Mouse (Mus musculus) myocyte (in vitro differentiated cells): ENCODE results near the gene Mettl18. TPM values are rescaled to one million over a fixed set of nuclear protein-coding genes. Genes with fewer than 3 reads are reported as not detected.

Source experiments
- H3K27me3 ChIP-seq: one replicate; pipeline ENCODE4 v1.6.1; 2011; ENCODE audit not compliant: control insufficient read depth, insufficient read depth, insufficient read length
- H3K36me3 ChIP-seq: one replicate; pipeline ENCODE4 v1.6.1; 2011; ENCODE audit not compliant: control insufficient read depth, insufficient read depth
- H3K4me2 ChIP-seq: one replicate; pipeline ENCODE4 v1.6.1; 2011; ENCODE audit warnings: low read depth, control low read depth
- H3K4me3 ChIP-seq: one replicate; pipeline ENCODE4 v1.5.1; 2011; ENCODE audit warnings: mild to moderate bottlenecking, control low read depth, moderate library complexity
- H3K79me2 ChIP-seq: one replicate; pipeline ENCODE4 v1.6.1; 2011; ENCODE audit not compliant: control insufficient read depth, insufficient read depth
- H3ac ChIP-seq: one replicate; pipeline ENCODE4 v1.6.1; 2011; ENCODE audit not compliant: control insufficient read depth, insufficient read length
- CEBPB ChIP-seq: IDR thresholded peaks from 2 replicates; pipeline ENCODE4 v1.6.1; 2011; ENCODE audit warnings: mild to moderate bottlenecking, moderate library complexity; ENCODE audit not compliant: poor library complexity, insufficient read depth, severe bottlenecking
- E2F4 ChIP-seq: IDR thresholded peaks from one replicate; pipeline ENCODE4 v1.6.1; 2011; ENCODE audit warnings: mild to moderate bottlenecking, control low read depth, moderate library complexity; ENCODE audit not compliant: insufficient read depth
- MAX ChIP-seq: IDR thresholded peaks from one replicate; pipeline ENCODE4 v1.6.1; 2011; ENCODE audit warnings: low read depth, mild to moderate bottlenecking, control low read depth
- MYOD1 ChIP-seq, 3 experiments: IDR thresholded peaks; one replicate each; pipeline ENCODE4 v1.6.1; 2011; ENCODE audit warnings: control low read depth in 2 of 3, low read depth in 2 of 3, mild to moderate bottlenecking in 2 of 3, moderate library complexity in 1 of 3; ENCODE audit not compliant: insufficient read length in 2 of 3, control insufficient read depth in 1 of 3
- MYOG ChIP-seq, 3 experiments: IDR thresholded peaks; one replicate each; pipeline ENCODE4 v1.6.1; 2011; ENCODE audit warnings: control low read depth in 2 of 3, low read depth in 2 of 3, mild to moderate bottlenecking in 2 of 3; ENCODE audit not compliant: insufficient read length in 2 of 3, control insufficient read depth in 1 of 3, insufficient read depth in 1 of 3
- POLR2A ChIP-seq: IDR thresholded peaks from one replicate; pipeline ENCODE4 v1.6.1; 2011; ENCODE audit warnings: low read depth, mild to moderate bottlenecking, control low read depth, moderate library complexity; ENCODE audit not compliant: insufficient read length
- POLR2AphosphoS2 ChIP-seq: IDR thresholded peaks from one replicate; pipeline ENCODE4 v1.6.1; 2011; ENCODE audit warnings: low read depth, control low read depth; ENCODE audit not compliant: insufficient read length
- REST ChIP-seq: IDR thresholded peaks from one replicate; pipeline ENCODE4 v1.6.1; 2011; ENCODE audit warnings: mild to moderate bottlenecking, control low read depth, moderate library complexity; ENCODE audit not compliant: insufficient read depth, insufficient read length
- SRF ChIP-seq: IDR thresholded peaks from one replicate; pipeline ENCODE4 v1.6.1; 2011; ENCODE audit warnings: low read depth; ENCODE audit not compliant: control insufficient read depth, insufficient read length
- TCF12 ChIP-seq: IDR thresholded peaks from one replicate; pipeline ENCODE4 v1.6.1; 2011; ENCODE audit warnings: mild to moderate bottlenecking, control low read depth; ENCODE audit not compliant: poor library complexity, insufficient read depth, severe bottlenecking
- TCF3 ChIP-seq: IDR thresholded peaks from one replicate; pipeline ENCODE4 v1.6.1; 2011; ENCODE audit warnings: low read depth, control low read depth; ENCODE audit not compliant: insufficient read length
- USF1 ChIP-seq: IDR thresholded peaks from one replicate; pipeline ENCODE4 v1.6.1; 2011; ENCODE audit warnings: low read depth, mild to moderate bottlenecking, control low read depth, moderate library complexity
- polyA plus RNA-seq: library from polyadenylated mRNA; unstranded; fragments of >200 nt; fragmentation: generic; extraction: Trizol; gene quantifications from one replicate; pipeline ENCODE4 v1.2.1, GENCODE M21; 2012; ENCODE audit warnings: missing spikeins

The Mettl18 gene
- polyA plus RNA-seq = 1.8 TPM

- H3K79me2 ChIP-seq = peaks cover 8% of the 10 kb centered on the region
- no peak for TF ChIP-seq MYOD1 (IDR thresholded peaks at IDR 0.05; ENCODE audit: control insufficient read depth in 1 of 3, insufficient read length in 2 of 3, low read depth in 2 of 3)
- peak; percentile 91 for TF ChIP-seq E2F4
- TF ChIP-seq REST = no peak
- no peak for TF ChIP-seq USF1
- no peak for TF ChIP-seq TCF12
- no peak for TF ChIP-seq TCF3
- no peak for TF ChIP-seq MAX
- TF ChIP-seq POLR2A = peak; percentile 68
- TF ChIP-seq POLR2AphosphoS2 = peak; percentile 72
- TF ChIP-seq CEBPB = no peak
- no peak for TF ChIP-seq SRF
- peak in 1 of 3 experiments; percentile 28 for TF ChIP-seq MYOG (IDR thresholded peaks at IDR 0.05; ENCODE audit: control insufficient read depth in 1 of 3, insufficient read depth in 1 of 3, insufficient read length in 2 of 3, low read depth in 2 of 3)
- H3K4me2 ChIP-seq = peak within 1 kb of the TSS; percentile 87
- H3K36me3 ChIP-seq = peaks cover 3% of the 10 kb centered on the region
- peak within 1 kb of the TSS; percentile 39 for H3ac ChIP-seq
- H3K4me3 ChIP-seq = peak within 1 kb of the TSS; percentile 71
- no peaks in the 10 kb centered on the region for H3K27me3 ChIP-seq
These were observed at the start of gene Mettl18, which contains the start of gene BC055324 for GRCm38 (mm10) chr1:163994721-163995608. Gene Mettl18, plus strand, starts transcription at chr1:163994889. Gene BC055324, minus strand, starts transcription at chr1:163994796.

- H3K4me2 ChIP-seq = no peak overlapping the region
- no peaks in the 10 kb centered on the region for H3K79me2 ChIP-seq
- H3ac ChIP-seq = no peak overlapping the region
- H3K27me3 ChIP-seq = no peaks in the 10 kb centered on the region
- TF ChIP-seq TCF12 (no peak), TCF3 (no peak), MYOD1 (IDR thresholded peaks at IDR 0.05; ENCODE audit: control insufficient read depth in 1 of 3, insufficient read length in 2 of 3, low read depth in 2 of 3) (no peak), POLR2A (no peak), MYOG (IDR thresholded peaks at IDR 0.05; ENCODE audit: control insufficient read depth in 1 of 3, insufficient read depth in 1 of 3, insufficient read length in 2 of 3, low read depth in 2 of 3) (no peak)
- H3K4me3 ChIP-seq = no peak overlapping the region
- H3K36me3 ChIP-seq = peaks cover 70% of the 10 kb centered on the region
These were observed 41.3 kb upstream of the Mettl18 start for GRCm38 (mm10) chr1:163953396-163953795.

GRCm38 (mm10) chr1:163958036-163958435, 36.7 kb upstream of the Mettl18 start:
- Histone ChIP-seq H3ac (no peak overlapping the region), H3K27me3 (no peaks in the 10 kb centered on the region), H3K4me2 (no peak overlapping the region), H3K4me3 (no peak overlapping the region), H3K79me2 (no peaks in the 10 kb centered on the region), H3K36me3 (peaks cover 40% of the 10 kb centered on the region)
- no peak for TF ChIP-seq USF1

DNA sequence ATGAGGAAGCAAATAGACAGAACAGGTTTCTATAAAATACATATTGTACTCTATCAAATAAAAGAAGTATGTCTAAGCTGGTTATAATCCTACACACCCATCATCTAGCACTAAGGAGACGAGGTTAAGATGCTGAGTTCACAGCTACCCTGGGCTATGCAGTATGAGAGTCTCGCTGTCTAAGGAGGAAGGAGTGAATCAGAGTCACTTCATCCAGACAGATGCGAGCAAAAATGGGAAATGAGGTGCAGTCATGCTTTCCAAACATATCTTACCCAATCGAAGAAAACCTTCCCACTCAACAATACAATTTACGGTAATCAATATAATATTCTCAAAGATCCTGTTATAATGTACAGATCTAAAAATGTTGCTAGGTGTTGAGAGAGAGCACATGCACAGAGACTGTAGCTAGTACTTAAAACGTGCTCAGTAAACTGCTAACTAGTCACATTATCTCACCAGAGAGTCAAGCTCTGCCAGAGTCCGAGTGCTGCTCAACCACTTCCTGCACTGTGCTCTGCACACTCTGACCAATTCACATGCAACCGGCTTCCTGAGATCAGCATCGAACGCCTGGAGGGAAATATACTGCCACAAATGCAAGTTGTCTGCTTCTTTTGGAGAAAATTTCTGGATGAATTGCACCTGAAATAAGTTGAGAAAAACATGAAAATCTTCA, 30.5 kb upstream of the Mettl18 start:
- Histone ChIP-seq H3K27me3 (no peaks in the 10 kb centered on the region), H3K36me3 (no peaks in the 10 kb centered on the region), H3K4me2 (no peak overlapping the region), H3K4me3 (no peak overlapping the region), H3K79me2 (no peaks in the 10 kb centered on the region), H3ac (no peak overlapping the region)
- TF ChIP-seq MAX (no peak), MYOD1 (IDR thresholded peaks at IDR 0.05; ENCODE audit: control insufficient read depth in 1 of 3, insufficient read length in 2 of 3, low read depth in 2 of 3) (no peak), E2F4 (no peak), POLR2AphosphoS2 (no peak), REST (no peak), USF1 (no peak), MYOG (IDR thresholded peaks at IDR 0.05; ENCODE audit: control insufficient read depth in 1 of 3, insufficient read depth in 1 of 3, insufficient read length in 2 of 3, low read depth in 2 of 3) (no peak), POLR2A (no peak), SRF (no peak), TCF3 (no peak), TCF12 (no peak), CEBPB (no peak)
